Mouse (Mus musculus) testis, adult 2 months (tissue): ENCODE data around the gene Ccnq. TPM values are rescaled to one million over a fixed set of nuclear protein-coding genes. Genes with fewer than 3 reads are reported as not detected.

Experiments used
- H3K27ac ChIP-seq: fragments of 200-500 bp; 2 replicates; pipeline ENCODE4 v1.5.1; 2012; ENCODE audit warnings: low read depth, low read length; ENCODE audit not compliant: control insufficient read depth, insufficient read depth
- H3K27me3 ChIP-seq: fragments of 200-500 bp; 2 replicates; pipeline ENCODE4 v1.6.1; 2012; ENCODE audit warnings: mild to moderate bottlenecking, low read length, moderate library complexity; ENCODE audit not compliant: control insufficient read depth, insufficient read depth
- H3K36me3 ChIP-seq: fragments of 200-500 bp; 2 replicates; pipeline ENCODE4 v1.6.1; 2012; ENCODE audit warnings: mild to moderate bottlenecking, low read length; ENCODE audit not compliant: control insufficient read depth, insufficient read depth
- H3K4me1 ChIP-seq: fragments of 200-500 bp; 2 replicates; pipeline ENCODE4 v1.6.1; 2012; ENCODE audit warnings: low read length; ENCODE audit not compliant: control insufficient read depth, insufficient read depth
- H3K4me3 ChIP-seq: fragments of 200-500 bp; 2 replicates; pipeline ENCODE4 v1.5.1; 2012; ENCODE audit warnings: low read depth, mild to moderate bottlenecking, low read length, moderate library complexity, mixed read lengths; ENCODE audit not compliant: control insufficient read depth
- CTCF ChIP-seq: fragments of 200-500 bp; IDR thresholded peaks from 2 replicates; pipeline ENCODE4 v1.5.1; 2012; ENCODE audit warnings: low read depth, mild to moderate bottlenecking, inconsistent platforms, low read length, moderate library complexity; ENCODE audit not compliant: control insufficient read depth, insufficient read depth, insufficient replicate concordance
- POLR2A ChIP-seq: fragments of 200-500 bp; IDR thresholded peaks from 2 replicates; pipeline ENCODE4 v1.6.1; 2012; ENCODE audit warnings: low read depth, mild to moderate bottlenecking, inconsistent platforms, low read length, moderate library complexity; ENCODE audit not compliant: control insufficient read depth
- polyA plus RNA-seq: library from polyadenylated mRNA; depleted of rRNA; stranded (reverse); fragments of >200 nt; gene quantifications from 2 replicates; pipeline ENCODE4 v1.2.3, GENCODE M21; 2012; rRNA removed

Gene Ccnq
- polyA plus RNA-seq, result 13.8 and 16.5 TPM in 2 replicates

DNA sequence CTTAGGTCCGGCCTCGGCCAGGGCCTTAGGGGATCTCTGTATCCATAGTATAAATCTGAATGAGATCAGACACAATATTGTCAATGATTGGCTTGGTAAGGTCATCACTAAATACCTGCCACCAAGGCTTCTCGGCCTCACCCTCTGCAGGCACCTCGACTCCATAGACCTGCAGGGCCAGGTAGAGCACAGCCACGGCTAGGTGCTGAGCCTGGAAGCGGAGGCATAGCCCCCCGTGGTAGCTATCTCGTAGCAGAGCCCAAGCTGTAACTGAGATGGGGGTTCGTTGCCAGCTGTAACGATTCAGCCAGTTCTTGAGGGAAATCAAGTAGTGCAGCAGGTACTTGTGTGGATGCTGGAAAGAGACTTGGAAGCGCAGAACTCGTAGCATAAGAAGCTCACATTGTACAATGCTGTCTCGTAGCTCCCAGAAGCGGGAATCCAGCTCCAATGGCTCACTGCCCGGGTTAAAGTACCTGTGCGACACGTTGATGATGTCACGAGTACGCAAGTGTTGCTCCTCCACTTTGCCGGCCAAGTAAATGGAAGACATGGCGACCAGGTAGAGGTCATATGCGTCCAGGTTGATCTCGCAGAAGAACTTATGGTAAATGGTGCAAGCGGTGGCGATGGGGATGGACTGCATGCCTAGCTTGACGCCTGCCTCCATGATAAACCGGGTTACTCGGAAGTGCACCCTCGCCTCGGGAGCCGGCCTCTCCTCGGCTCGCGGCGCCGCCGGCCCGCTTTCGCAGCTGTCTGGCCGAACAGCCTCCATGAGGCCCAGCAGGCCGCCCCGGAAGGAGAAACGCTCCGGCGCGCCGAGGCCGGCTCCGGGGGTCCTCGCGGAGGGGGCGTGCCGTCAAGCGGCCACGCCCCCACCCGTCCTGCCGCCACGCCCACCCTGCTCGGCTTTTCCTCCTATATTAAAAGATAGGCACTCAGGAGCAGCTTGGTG is at the start of gene Ccnq:
Gene Ccnq (minus strand): TSS at position 845 of the 958 bp plus-strand sequence.
- Histone ChIP-seq H3K27ac (peak within 1 kb of the TSS; percentile 71), H3K4me3 (peak within 1 kb of the TSS; percentile 91), H3K36me3 (no peaks in the 10 kb centered on the region), H3K27me3 (no peaks in the 10 kb centered on the region), H3K4me1 (peaks cover 7% of the 10 kb centered on the region)
- peak; percentile 80 for TF ChIP-seq POLR2A
- no peak for TF ChIP-seq CTCF

GRCm38 (mm10) chr11:78801094-78801493 is 49.6 kb upstream of the Ccnq start:
- H3K4me3 ChIP-seq, result no peak overlapping the region
- no peak overlapping the region for H3K27ac ChIP-seq
- no peaks in the 10 kb centered on the region; the same call in 1 of the 2 replicates for H3K4me1 ChIP-seq
- H3K27me3 ChIP-seq, result no peaks in the 10 kb centered on the region
- TF ChIP-seq CTCF, result no peak
- no peak for TF ChIP-seq POLR2A
- no peaks in the 10 kb centered on the region for H3K36me3 ChIP-seq

DNA sequence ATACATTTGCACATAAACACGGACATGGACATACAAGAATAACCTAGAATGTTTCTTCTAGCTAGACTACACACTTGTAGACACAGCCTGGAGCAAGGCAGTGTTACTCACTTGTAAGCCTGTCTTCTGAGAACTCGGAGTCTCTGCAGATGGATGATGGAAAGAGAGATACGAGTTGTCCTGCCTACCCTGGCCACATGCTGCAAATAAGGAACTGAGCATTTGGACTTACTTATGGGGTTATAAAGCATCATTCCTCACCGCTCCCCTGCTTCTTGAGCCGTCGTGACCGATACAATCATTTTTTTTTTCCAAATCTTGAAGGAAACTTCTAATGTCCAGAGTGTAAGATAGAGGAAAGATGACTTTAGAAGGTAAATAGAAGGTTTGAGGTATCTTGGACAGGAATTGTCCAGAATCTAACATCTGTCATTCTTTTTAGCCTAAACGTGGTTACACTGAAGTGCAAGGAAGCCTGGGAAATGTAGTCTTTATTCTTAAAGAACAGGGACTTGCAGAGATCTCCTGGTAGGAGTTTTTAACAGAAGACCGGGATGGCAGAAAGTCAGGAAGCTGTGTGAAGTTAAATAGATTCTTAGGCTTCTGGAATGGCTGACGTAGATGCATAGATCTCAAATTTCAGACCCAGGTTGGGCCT is 44.7 kb upstream of the Ccnq start:
- no peak overlapping the region for H3K4me3 ChIP-seq
- H3K4me1 ChIP-seq, result no peaks in the 10 kb centered on the region
- no peak for TF ChIP-seq POLR2A
- TF ChIP-seq CTCF, result no peak
- H3K27me3 ChIP-seq, result no peaks in the 10 kb centered on the region
- H3K36me3 ChIP-seq, result no peaks in the 10 kb centered on the region
- no peak overlapping the region for H3K27ac ChIP-seq

DNA sequence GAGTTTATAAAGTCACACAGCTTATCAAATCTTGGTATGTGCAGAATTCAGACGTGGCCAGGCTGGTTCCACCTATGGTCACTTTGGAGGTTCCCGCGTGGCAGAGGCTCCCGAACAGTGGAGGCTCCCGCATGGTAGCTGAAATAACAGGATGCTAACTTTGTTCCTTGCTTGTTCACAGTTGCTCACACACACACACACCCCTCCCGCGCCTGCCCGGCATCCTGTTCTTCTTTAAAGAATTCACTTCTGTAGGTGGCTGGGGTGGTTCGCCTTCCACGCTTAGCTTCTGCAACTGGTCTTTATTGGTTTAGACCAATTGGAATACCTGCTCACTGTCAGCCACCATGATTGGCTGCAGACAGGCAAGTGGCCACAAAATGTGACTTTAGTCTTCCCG is 41.6 kb upstream of the Ccnq start:
- no peaks in the 10 kb centered on the region for H3K4me1 ChIP-seq
- no peaks in the 10 kb centered on the region for H3K27me3 ChIP-seq
- no peaks in the 10 kb centered on the region for H3K36me3 ChIP-seq
- H3K4me3 ChIP-seq, result no peak overlapping the region
- H3K27ac ChIP-seq, result no peak overlapping the region
- TF ChIP-seq CTCF, result no peak
- TF ChIP-seq POLR2A, result no peak

DNA sequence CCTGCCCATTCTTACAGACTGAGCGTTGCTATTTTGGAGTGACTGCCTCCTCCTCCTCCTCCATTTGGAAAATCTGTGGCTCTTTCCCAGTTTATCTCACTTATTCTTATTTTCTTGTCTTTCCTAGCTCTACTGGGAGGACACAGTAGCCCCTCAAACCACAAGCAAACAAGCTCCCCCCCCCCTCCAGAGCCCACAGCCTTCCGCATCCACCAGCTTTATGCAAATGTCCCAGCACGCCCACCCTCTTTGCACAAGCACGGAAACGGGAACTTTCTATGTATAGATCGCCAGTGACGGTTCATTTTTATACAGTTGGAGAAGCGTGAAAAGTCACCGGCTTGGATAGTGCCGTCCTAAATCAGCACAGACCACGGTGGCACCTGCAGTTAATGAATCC is 40.9 kb upstream of the Ccnq start:
- Histone ChIP-seq H3K36me3 (no peaks in the 10 kb centered on the region), H3K4me1 (no peaks in the 10 kb centered on the region), H3K27me3 (no peaks in the 10 kb centered on the region), H3K4me3 (no peak overlapping the region), H3K27ac (no peak overlapping the region)
- TF ChIP-seq CTCF (no peak), POLR2A (no peak)

DNA sequence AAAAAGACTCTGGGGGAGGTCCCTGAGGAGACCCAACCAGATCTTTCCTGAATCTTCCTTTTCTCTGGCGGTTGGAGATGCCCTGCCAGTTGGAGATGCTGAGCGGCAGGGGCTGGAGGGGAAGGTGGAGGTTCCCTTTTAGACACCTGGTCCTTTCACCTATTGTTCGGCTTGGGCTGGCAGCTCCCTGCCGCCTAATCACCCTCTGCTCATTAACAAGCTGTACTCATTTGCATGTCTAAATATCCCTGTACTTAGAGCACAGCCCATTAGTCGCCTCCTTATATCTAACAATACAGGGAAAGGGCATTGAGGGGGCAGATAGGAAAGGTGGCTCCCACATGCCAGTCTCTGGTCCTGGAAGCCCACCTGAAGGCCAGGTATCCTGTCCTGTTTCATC is 40.5 kb upstream of the Ccnq start:
- no peaks in the 10 kb centered on the region for H3K36me3 ChIP-seq
- H3K4me1 ChIP-seq, result no peaks in the 10 kb centered on the region
- H3K4me3 ChIP-seq, result no peak overlapping the region
- TF ChIP-seq POLR2A, result no peak
- no peak for TF ChIP-seq CTCF
- no peaks in the 10 kb centered on the region for H3K27me3 ChIP-seq
- H3K27ac ChIP-seq, result no peak overlapping the region

- TF ChIP-seq CTCF, result no peak
- no peak for TF ChIP-seq POLR2A
- Histone ChIP-seq H3K4me1 (no peaks in the 10 kb centered on the region), H3K27ac (no peak overlapping the region)
Measured at GRCm38 (mm10) chr11:78791582-78791981, 40.1 kb upstream of the Ccnq start.

More at GRCm38 (mm10) chr11:78791582-78791981, 40.1 kb upstream of the Ccnq start:
- H3K27me3 ChIP-seq, result no peaks in the 10 kb centered on the region
- H3K36me3 ChIP-seq, result no peaks in the 10 kb centered on the region
- no peak overlapping the region for H3K4me3 ChIP-seq
